Mouse (Mus musculus) retina, adult 2 months (tissue): ENCODE data around the gene Rarb.
"Not testable (repeated sequence)": the region's sequence is repeated elsewhere in the genome, so short reads cannot be mapped to it uniquely, and the experiment has no call there.

ENCODE experiments used
- DNase-seq: peaks from one replicate; pipeline ENCODE4 v3.0.0-alpha.2; 2012; ENCODE audit warnings: low read depth, low spot score

The Rarb gene

GRCm38 (mm10) chr14:16818602-16819250 is at the start of gene Rarb:
Gene Rarb (minus strand): TSS chr14:16819156.
- no peak for DNase-seq

- no peak for DNase-seq
These were observed 23.1 kb upstream of the Rarb start for GRCm38 (mm10) chr14:16842036-16842435.

GRCm38 (mm10) chr14:16841597-16841989 is 22.6 kb upstream of the Rarb start:
- DNase-seq, result no peak

GRCm38 (mm10) chr14:16840951-16841596 is 22.1 kb upstream of the Rarb start:
- DNase-seq, result no peak

- DNase-seq, result no peak
These were observed 21.2 kb upstream of the Rarb start for GRCm38 (mm10) chr14:16840135-16840534.

- no peak for DNase-seq
These were observed 3.7 kb downstream of the Rarb start for GRCm38 (mm10) chr14:16815096-16815741.

GRCm38 (mm10) chr14:16806155-16806554 is 12.8 kb downstream of the Rarb start:
- DNase-seq, result no peak

- no peak for DNase-seq
These were observed 28.8 kb downstream of the Rarb start for GRCm38 (mm10) chr14:16790161-16790560.

- no peak for DNase-seq
These were observed 36.9 kb downstream of the Rarb start for GRCm38 (mm10) chr14:16781942-16782541.

GRCm38 (mm10) chr14:16776723-16777381 is 42.1 kb downstream of the Rarb start:
- no peak for DNase-seq

GRCm38 (mm10) chr14:16772927-16773326 is 46.0 kb downstream of the Rarb start:
- no peak for DNase-seq

- DNase-seq, result no peak
These were observed 53.1 kb downstream of the Rarb start for GRCm38 (mm10) chr14:16765891-16766290.

GRCm38 (mm10) chr14:16762773-16763172 is 56.2 kb downstream of the Rarb start:
- DNase-seq, result peak; percentile 4

- DNase-seq, result no peak
These were observed 60.1 kb downstream of the Rarb start for GRCm38 (mm10) chr14:16758773-16759434.

- DNase-seq, result not testable (repeated sequence)
These were observed 63.4 kb downstream of the Rarb start for GRCm38 (mm10) chr14:16755601-16756000.

- no peak for DNase-seq
These were observed 66.3 kb downstream of the Rarb start for GRCm38 (mm10) chr14:16752648-16753047.

GRCm38 (mm10) chr14:16746982-16747578 is 71.9 kb downstream of the Rarb start:
- no peak for DNase-seq

GRCm38 (mm10) chr14:16740982-16741739 is 77.8 kb downstream of the Rarb start:
- DNase-seq, result no peak

- no peak for DNase-seq
These were observed 80.4 kb downstream of the Rarb start for GRCm38 (mm10) chr14:16738538-16738937.

GRCm38 (mm10) chr14:16737781-16738180 is 81.2 kb downstream of the Rarb start:
- DNase-seq, result no peak
